Mouse (Mus musculus): ENCODE data around the gene Zscan2.

DNA sequence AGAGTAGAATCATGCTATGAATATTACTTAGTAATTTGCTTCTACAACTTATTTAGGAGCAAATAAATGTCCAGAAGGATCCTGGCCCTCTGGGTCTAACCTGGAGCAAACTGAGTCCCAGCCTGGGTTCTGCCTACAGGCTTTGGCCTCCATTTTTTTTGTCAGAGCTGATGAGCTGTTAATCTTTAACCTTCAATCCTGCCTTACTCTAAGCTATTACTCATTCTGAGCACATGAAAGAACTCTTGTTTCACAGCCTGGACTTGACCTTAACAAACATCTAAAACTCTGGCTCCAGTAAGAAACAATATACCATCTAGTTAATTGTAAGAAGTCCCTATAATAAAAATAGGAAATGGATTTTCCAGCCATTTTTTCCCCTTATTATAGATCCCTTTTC, 21.0 kb upstream of the Zscan2 start:
- TF ChIP-seq CTCF (IDR thresholded peaks at IDR 0.05; ENCODE audit: extremely low read depth, insufficient read depth, insufficient read length, insufficient replicate concordance) (no peak), POLR2A (IDR thresholded peaks at IDR 0.05; ENCODE audit: low read depth, low read length) (no peak)

All from spleen, adult 2 months (tissue).